Mouse (Mus musculus) brain, adult 2 months (tissue): ENCODE results near the gene Tbx20.
A peak's percentile ranks its signal among the peaks of the same experiment; 100 is the strongest.

Experiments
- DNase-seq: peaks from one replicate; pipeline ENCODE4 v3.0.0; 2011; ENCODE audit warnings: low read depth, low spot score

Gene Tbx20

DNA sequence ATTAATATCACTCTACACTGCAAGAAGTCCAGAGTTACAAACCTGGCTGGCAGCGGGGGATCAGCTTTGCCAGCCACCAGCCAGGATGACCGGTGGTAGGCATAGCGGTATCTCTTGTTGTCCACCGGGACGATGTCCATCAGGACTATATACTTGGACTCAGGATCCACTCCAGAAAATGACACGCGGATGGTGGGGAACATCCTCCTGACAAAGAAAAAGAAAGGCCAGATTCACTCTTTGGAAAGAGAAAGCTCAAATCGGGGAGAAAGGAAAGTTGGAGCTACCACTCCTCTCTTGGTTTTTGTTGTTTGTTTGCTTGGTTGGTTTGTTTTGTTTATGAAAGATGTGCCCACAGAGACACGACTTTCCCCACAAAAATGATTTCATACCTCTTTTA is 4.5 kb downstream of the Tbx20 start:
- DNase-seq = no peak

DNA sequence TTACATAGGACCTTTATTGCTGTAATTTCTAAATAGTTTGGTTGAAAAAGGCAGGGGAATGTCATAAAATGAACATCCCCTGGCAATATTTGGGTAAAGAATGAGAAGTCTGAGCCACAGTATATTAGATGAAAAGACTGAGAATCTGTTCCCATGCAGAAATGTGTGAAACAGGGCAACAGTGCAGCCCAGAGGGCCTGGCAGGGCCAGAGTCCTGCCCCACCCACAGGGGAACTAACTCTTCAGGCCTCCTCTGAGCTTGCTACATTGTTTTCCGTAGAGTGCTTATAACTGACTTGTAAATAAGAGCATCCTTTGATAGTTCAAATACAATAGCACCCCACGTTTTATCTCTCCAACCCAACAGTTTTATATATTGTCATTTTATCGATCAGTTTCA is 7.0 kb downstream of the Tbx20 start:
- DNase-seq = no peak

DNA sequence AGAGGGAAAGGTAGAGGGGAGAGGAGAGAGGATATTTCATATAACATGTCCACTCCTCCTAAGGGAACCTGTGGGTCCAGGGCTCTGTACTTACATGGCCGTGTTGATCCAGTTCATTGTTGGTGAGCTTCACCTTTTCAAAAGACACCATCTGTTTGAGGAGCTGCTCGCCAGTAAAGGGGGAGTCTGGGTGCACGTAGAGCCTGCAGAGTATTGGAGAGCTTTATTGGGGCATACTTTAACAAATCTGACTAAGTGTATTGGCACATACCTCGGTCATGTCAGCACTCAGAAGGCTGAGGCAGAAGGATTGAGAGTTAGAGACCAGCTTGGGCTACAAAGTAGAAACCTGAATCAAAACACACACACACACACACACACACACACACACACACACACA is 8.5 kb downstream of the Tbx20 start:
- DNase-seq = no peak

DNA sequence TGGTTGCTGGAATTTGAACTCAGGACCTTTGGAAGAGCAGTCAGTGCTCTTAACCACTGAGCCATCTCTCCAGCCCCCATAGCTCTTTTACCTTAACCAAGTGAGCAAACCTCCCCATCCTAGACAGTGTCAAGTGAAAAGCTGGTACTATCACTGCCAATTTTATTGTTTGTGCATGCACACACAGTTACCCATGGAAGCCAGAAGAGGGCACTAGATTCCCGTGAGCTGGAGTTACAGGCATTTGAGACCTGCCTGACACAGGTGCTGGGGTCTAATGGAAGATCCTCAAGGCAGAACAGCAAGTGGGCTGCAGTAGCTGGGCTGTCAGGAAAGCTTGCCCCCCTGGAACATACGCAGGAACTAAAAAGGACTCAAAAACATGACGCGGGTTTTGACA is 13.6 kb downstream of the Tbx20 start:
- peak; percentile 8 for DNase-seq

DNA sequence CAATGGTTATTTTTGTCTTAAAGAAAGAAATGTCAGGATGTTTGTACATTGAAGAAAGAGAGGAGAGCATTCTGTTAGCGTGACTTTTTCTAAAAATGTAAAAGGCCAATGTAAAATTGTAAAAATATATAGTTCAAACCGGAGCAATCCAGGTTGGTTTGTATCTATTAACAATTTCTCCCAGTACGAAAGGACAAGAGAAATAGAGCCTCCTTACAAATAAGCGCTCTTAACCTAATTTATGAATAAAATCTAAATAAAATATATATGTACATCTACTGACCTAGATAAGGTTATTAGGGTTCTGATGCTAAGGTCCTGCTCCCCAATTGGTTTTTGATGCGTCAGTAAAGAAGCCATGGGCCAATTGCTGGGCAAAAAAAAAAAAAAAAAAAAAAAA is 29.1 kb downstream of the Tbx20 start:
- DNase-seq = no peak

DNA sequence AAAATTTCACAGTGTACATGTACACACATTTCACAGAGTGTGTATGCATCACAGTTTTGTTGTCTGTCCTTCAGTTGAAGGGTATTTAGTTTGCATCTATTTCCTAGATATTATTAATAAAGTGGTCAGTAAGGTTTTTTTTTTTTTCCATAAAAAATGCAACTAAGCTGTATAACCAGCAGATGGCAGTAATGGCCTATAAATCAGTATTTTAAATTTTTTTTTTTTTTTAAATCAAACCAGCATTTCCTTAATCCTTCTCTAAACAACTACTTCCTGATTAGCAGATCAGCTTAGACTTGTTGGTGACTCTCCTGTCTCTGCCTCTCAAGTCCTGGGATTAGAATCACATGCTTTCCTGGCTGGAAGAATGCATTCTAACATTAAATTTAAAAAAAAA is 72.9 kb downstream of the Tbx20 start:
- DNase-seq = peak; percentile 7

DNA sequence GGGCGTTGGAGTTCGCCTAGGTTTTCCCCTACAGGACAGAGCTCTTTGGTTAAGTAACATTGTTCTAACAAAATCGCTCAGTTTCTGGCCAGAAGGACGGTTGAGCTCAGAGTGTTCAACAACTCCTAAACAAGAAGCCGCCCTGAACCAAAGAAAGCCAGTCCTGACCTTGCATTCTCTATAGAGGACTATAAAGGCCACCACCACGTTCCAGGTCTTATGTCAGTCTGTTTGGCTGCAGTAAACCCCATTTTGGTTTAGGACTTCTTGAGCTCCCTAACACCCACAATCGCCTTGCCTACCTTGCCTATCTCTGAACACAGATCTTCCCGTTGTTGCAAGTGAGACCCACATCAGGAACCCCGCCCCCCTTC is 77.7 kb downstream of the Tbx20 start:
- DNase-seq = no peak

DNA sequence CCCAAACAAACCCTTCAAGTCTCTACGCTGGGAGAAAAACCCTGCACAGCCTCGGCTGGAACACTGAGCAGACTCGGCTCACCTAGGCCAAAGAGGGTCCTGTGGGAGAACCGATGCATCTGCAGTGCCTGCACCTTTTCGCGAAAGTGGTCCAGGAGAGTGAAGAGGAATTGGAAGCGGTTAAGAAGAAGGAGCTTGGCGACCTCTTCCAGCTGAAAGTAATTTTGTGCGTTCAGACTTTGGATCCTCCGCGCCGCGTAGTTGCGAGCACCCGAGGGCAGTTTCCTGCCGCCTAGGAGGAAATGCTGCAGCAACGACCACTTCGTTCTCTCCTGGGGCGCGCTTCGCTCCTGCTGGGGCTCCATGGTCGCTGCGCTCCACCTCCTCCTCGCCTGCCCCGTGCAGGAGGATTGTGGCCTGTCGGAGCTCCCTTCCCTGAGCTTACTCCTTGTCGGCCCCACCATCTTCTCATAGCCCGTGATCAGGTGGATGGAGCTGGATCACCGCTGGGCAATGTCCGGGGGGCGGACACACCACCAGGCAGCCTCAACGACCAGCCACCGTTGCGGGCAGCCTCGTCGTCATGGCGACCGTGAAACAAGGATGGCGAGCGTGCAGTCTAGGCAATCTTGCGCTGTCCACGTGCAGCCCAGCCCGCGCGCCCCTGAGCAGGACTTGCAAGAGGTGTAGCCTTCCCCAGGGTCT is 78.3 kb downstream of the Tbx20 start, which contains the start of gene Dpy19l2:
Gene Dpy19l2, minus strand, starts transcription at position 594 of the 705 bp plus-strand sequence.
- peak; percentile 48 for DNase-seq
